Mouse (Mus musculus) embryonic facial prominence, embryonic 12.5 days (tissue): ENCODE data around the gene Gys1. TPM values are rescaled to one million over a fixed set of nuclear protein-coding genes. Genes with fewer than 3 reads are reported as not detected.
"Not testable (repeated sequence)": the region's sequence is repeated elsewhere in the genome, so short reads cannot be mapped to it uniquely, and the experiment has no call there.

ENCODE experiments used
- ATAC-seq: fragments of 200-750 bp; cut with Nextera tagmentation; 2 replicates; pipeline ENCODE4 v1.8.0; 2017; ENCODE audit not compliant: insufficient number of reproducible peaks, insufficient read depth, low FRiP score, low TSS enrichment
- H3K27ac ChIP-seq: fragments of 300-500 bp; sonication (generic); 2 replicates; pipeline ENCODE4 v1.5.1; 2016; ENCODE audit warnings: mild to moderate bottlenecking
- H3K27me3 ChIP-seq: fragments of 300-500 bp; sonication (generic); 2 replicates; pipeline ENCODE4 v1.6.1; 2016; ENCODE audit warnings: mild to moderate bottlenecking, moderate library complexity
- H3K36me3 ChIP-seq: fragments of 300-500 bp; sonication (generic); 2 replicates; pipeline ENCODE4 v1.6.1; 2016; ENCODE audit warnings: mild to moderate bottlenecking
- H3K4me1 ChIP-seq: fragments of 300-500 bp; sonication (generic); 2 replicates; pipeline ENCODE4 v1.6.1; 2016
- H3K4me2 ChIP-seq: fragments of 300-500 bp; sonication (generic); replicated peaks from 2 replicates; pipeline ENCODE4 v1.6.1; 2016; ENCODE audit warnings: mild to moderate bottlenecking, moderate library complexity
- H3K4me3 ChIP-seq: fragments of 300-500 bp; sonication (generic); 2 replicates; pipeline ENCODE4 v1.5.1; 2016; ENCODE audit warnings: mild to moderate bottlenecking
- H3K9ac ChIP-seq: fragments of 300-500 bp; sonication (generic); 2 replicates; pipeline ENCODE4 v1.6.1; 2016; ENCODE audit warnings: mild to moderate bottlenecking, moderate library complexity
- H3K9me3 ChIP-seq: fragments of 300-500 bp; sonication (generic); 2 replicates; pipeline ENCODE4 v1.6.1; 2016; ENCODE audit warnings: mild to moderate bottlenecking, moderate library complexity
- WGBS: fragments of 180-500 bp; shearing (Covaris S2); methylation state at CpG from one replicate; pipeline ENCODE4 v1.1.7; 2016; 5-methylcytosine and 5-hydroxymethylcytosine counted together
- polyA plus RNA-seq: library from polyadenylated mRNA; unstranded; fragments of >200 nt; fragmentation: Nextera tagmentation; extraction: Ambion mirVana; gene quantifications from 2 replicates; pipeline ENCODE4 v1.2.1, GENCODE M21; 2016

Gene Gys1
- polyA plus RNA-seq, 1 experiment from 2014 or later = 43.2 TPM

DNA sequence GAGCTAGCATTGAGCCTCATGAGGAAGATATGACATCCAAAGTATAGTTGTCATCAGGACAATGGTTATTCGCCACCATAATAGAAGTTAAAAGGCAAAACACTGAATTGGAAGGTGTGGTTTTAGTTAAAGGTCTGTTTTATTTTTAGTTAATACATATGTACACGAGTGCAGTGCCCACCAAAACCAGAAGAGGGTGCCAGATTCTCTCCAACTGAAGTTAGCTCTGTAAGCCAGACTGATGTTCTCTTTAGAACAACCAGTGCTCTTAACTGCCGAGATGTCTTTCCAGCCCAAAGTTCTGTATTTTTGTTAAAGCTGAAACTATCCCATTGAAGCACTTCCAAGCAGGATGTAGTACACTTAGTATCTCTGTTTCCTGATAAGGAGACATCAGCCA lies 36.2 kb downstream of the Gys1 start:
- Histone ChIP-seq H3K9me3 (no peaks in the 10 kb centered on the region), H3K4me1 (peaks cover 3% of the 10 kb centered on the region), H3K36me3 (no peaks in the 10 kb centered on the region), H3K9ac (no peak overlapping the region), H3K4me3 (no peak overlapping the region), H3K27ac (no peak overlapping the region), H3K27me3 (no peaks in the 10 kb centered on the region), H3K4me2 (no peak overlapping the region)
- 3% methylated on average over 3 of the region's 3 CpGs for WGBS
- no peak for ATAC-seq

- H3K27me3 ChIP-seq = no peaks in the 10 kb centered on the region
- H3K4me3 ChIP-seq = peak overlapping the region; percentile 17; the same call in 1 of the 2 replicates
- no peak for ATAC-seq
- no peaks in the 10 kb centered on the region for H3K9me3 ChIP-seq
- no peak overlapping the region for H3K27ac ChIP-seq
- peak overlapping the region; percentile 36 for H3K4me2 ChIP-seq
- H3K36me3 ChIP-seq = no peaks in the 10 kb centered on the region
- H3K4me1 ChIP-seq = no peaks in the 10 kb centered on the region
- 70% methylated on average over 16 of the region's 16 CpGs for WGBS
- H3K9ac ChIP-seq = no peak overlapping the region
Observed at GRCm38 (mm10) chr7:45475291-45475969, 40.8 kb downstream of the Gys1 start.

- WGBS = 61% methylated on average over 1 of the region's 1 CpGs
- no peak for ATAC-seq
- H3K4me2 ChIP-seq = no peak overlapping the region
Observed at GRCm38 (mm10) chr7:45476453-45476852, 41.8 kb downstream of the Gys1 start.

GRCm38 (mm10) chr7:45477003-45477402 lies 42.4 kb downstream of the Gys1 start:
- Histone ChIP-seq H3K9me3 (no peaks in the 10 kb centered on the region), H3K27me3 (no peaks in the 10 kb centered on the region), H3K36me3 (no peaks in the 10 kb centered on the region), H3K4me2 (no peak overlapping the region), H3K4me1 (no peaks in the 10 kb centered on the region), H3K4me3 (no peak overlapping the region), H3K9ac (no peak overlapping the region), H3K27ac (no peak overlapping the region)
- 12% methylated on average over 3 of the region's 3 CpGs for WGBS
- no peak for ATAC-seq

More at GRCm38 (mm10) chr7:45476453-45476852, 41.8 kb downstream of the Gys1 start:
- H3K9me3 ChIP-seq = no peaks in the 10 kb centered on the region
- no peaks in the 10 kb centered on the region for H3K36me3 ChIP-seq
- H3K4me1 ChIP-seq = no peaks in the 10 kb centered on the region
- no peak overlapping the region for H3K4me3 ChIP-seq
- no peak overlapping the region for H3K9ac ChIP-seq
- H3K27me3 ChIP-seq = no peaks in the 10 kb centered on the region
- H3K27ac ChIP-seq = no peak overlapping the region

DNA sequence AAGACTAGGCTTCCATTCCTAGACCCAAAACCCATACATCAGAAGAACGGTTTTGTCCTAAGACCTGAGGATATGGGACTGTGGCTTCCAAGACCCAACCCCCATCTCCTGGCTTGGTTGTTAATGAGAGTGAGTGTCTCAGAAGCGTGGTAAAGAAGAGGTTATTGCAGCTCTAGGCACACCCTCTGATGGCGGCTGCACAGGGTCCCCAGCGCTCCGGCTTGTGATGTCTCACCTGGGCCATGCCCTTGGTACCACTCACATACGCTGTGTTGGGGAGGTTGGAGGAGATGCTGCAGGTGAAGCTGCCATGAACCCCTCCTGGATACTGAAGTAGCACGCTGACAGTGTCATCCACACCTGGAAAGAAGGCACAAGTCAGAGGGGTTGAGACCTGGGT lies 44.1 kb downstream of the Gys1 start:
- ATAC-seq = no peak
- H3K9ac ChIP-seq = no peak overlapping the region
- 92% methylated on average over 7 of the region's 7 CpGs for WGBS

DNA sequence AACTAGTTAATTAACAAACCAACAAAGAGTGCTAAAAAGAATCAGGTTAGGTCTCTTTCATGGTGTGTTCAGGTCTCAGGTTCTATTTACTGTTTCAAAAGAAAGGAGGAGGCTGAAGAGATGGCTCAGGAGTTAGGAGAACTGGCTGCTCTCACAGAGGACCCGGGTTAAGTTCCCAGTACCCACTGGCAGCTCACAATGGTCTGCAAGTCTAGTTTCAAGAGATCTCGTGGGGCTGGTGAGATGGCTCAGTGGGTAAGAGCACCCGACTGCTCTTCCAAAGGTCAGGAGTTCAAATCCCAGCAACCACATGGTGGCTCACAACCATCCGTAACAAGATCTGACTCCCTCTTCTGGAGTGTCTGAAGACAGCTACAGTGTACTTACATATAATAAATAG lies 45.7 kb downstream of the Gys1 start:
- H3K9ac ChIP-seq, H3K4me3 ChIP-seq, H3K27me3 ChIP-seq, H3K9me3 ChIP-seq, H3K4me1 ChIP-seq, H3K4me2 ChIP-seq, H3K27ac ChIP-seq, ATAC-seq, H3K36me3 ChIP-seq: not testable (repeated sequence)
- 79% methylated on average over 4 of the region's 4 CpGs for WGBS

More for the DNA sequence above, 44.1 kb downstream of the Gys1 start:
- Histone ChIP-seq H3K36me3 (no peaks in the 10 kb centered on the region), H3K27ac (no peak overlapping the region), H3K4me3 (no peak overlapping the region), H3K27me3 (no peaks in the 10 kb centered on the region), H3K9me3 (no peaks in the 10 kb centered on the region), H3K4me1 (no peaks in the 10 kb centered on the region), H3K4me2 (no peak overlapping the region)

DNA sequence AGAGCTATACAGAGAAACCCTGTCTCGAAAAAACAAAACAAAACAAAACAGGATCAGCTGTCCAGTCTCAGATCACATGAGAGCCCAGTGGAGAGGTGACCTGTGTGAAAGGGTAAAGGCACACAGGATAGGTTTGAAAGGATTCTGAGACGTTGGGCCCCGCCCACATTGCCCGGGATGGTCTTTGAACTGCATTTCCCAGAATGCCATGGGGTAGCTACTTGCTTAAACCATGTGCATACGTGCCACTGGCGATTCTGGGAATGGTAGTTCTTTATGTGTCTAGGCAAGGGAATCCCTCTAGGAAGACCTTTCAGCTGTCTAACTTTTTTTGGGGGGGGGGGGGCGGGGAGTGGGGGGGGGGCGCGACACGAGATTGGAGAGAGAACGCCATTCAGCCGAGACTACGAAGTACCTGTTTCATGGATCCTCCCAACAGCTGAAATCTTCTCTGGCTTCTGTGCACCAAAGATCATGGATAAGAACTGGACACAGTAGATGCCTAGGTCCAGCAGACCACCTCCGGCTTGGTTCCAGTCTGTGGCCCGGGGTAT lies 46.8 kb downstream of the Gys1 start, which contains the start of gene Tulp2:
TSS of gene Tulp2 (plus strand) at position 504 of the 554 bp plus-strand sequence.
- H3K36me3 ChIP-seq = no peaks in the 10 kb centered on the region
- H3K4me3 ChIP-seq = no peak within 1 kb of the TSS
- H3K4me1 ChIP-seq = no peaks in the 10 kb centered on the region
- H3K27me3 ChIP-seq = no peaks in the 10 kb centered on the region
- no peak within 1 kb of the TSS for H3K9ac ChIP-seq
- WGBS = 55% methylated on average over 13 of the region's 15 CpGs
- H3K4me2 ChIP-seq = no peak within 1 kb of the TSS
- no peaks in the 10 kb centered on the region for H3K9me3 ChIP-seq
- peak; percentile 48; the same call in 1 of the 2 replicates for ATAC-seq
- H3K27ac ChIP-seq = no peak within 1 kb of the TSS

DNA sequence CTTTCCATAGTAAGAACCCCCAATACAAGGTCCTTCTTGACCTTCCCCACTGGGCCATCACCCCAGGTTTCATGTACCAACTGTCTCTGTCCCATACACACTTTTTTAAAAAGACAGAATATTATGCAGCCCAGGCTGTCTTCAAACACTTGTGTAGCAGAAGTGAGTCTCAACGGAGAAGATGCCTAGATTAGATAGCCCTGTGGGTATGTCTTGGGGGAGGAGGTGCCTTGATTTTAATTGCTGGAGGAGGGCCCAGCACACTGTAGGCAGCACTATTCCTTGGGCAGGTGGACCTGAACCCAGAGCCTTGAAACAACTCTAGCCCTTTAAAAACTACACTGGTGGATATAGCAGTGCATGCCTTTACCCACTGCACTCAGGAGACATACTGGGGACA lies 47.5 kb downstream of the Gys1 start:
- H3K36me3 ChIP-seq = no peaks in the 10 kb centered on the region
- no peak overlapping the region for H3K4me2 ChIP-seq
- no peaks in the 10 kb centered on the region for H3K27me3 ChIP-seq
- 83% methylated on average over 1 of the region's 1 CpGs for WGBS
- H3K27ac ChIP-seq = no peak overlapping the region
- H3K9ac ChIP-seq = no peak overlapping the region
- H3K4me3 ChIP-seq = no peak overlapping the region
- H3K9me3 ChIP-seq = no peaks in the 10 kb centered on the region
- no peaks in the 10 kb centered on the region for H3K4me1 ChIP-seq
- ATAC-seq = no peak

DNA sequence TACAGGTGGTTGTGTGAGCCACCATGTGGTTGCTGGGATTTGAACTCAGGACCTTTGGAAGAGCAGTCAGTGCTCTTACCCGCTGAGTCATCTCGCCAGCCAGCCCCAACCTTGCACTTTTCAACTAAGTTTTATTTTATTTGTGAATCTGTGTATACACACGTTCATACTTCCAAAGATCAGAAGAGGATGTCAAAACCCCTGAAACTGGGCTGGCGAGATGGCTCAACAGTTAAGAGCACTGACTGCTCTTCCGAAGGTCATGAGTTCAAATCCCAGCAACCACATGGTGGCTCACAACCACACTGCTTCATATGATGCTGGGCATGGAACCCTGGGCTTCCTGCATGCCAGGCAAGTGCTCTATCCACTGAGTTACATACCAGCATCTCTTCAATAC lies 50.3 kb downstream of the Gys1 start:
- not testable (repeated sequence) for H3K9ac ChIP-seq, H3K9me3 ChIP-seq, H3K36me3 ChIP-seq, H3K4me3 ChIP-seq, H3K27me3 ChIP-seq, H3K4me1 ChIP-seq, H3K27ac ChIP-seq, H3K4me2 ChIP-seq, ATAC-seq
- WGBS = 94% methylated on average over 5 of the region's 5 CpGs

DNA sequence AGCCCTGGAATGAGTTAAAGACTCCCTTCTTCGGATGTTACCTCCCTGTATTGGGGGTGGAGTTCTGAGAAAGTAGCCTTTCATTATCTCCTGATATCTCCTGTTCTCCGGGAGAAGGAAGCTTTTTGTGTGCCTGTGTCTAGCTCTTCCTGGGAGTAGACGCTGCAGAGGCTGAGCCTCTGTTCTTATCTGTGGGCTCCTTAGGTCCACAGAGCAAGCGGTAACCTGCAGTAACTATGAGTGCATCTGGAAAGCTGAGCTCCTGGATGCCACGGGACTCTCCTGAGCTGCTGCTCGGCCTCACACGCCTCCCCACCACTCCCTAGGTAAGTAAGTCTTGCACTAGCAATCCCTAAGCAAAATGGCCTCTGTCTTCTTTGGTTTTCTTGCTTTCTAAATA lies 51.5 kb downstream of the Gys1 start:
- WGBS = 72% methylated on average over 7 of the region's 7 CpGs
- H3K9ac ChIP-seq = no peak overlapping the region
- H3K27me3 ChIP-seq = no peaks in the 10 kb centered on the region
- H3K36me3 ChIP-seq = no peaks in the 10 kb centered on the region
- no peak overlapping the region for H3K4me3 ChIP-seq
- no peak overlapping the region for H3K27ac ChIP-seq
- H3K4me1 ChIP-seq = peaks cover 8% of the 10 kb centered on the region
- ATAC-seq = no peak
- no peak overlapping the region for H3K4me2 ChIP-seq
- no peaks in the 10 kb centered on the region for H3K9me3 ChIP-seq

GRCm38 (mm10) chr7:45486761-45487415 lies 52.2 kb downstream of the Gys1 start, which contains the start of gene Gm45808:
Gene Gm45808, minus strand, starts transcription at chr7:45486811.
- H3K27me3 ChIP-seq = no peaks in the 10 kb centered on the region
- H3K4me2 ChIP-seq = no peak within 1 kb of the TSS
- H3K27ac ChIP-seq = 0 out of 2 replicates have a peak within 1 kb of the TSS, but pooled peaks have one; percentile 30
- H3K9me3 ChIP-seq = no peaks in the 10 kb centered on the region
- H3K4me3 ChIP-seq = no peak within 1 kb of the TSS
- H3K36me3 ChIP-seq = peaks cover under 1% of the 10 kb centered on the region; the same call in 1 of the 2 replicates
- WGBS = 77% methylated on average over 12 of the region's 12 CpGs
- peaks cover 10% of the 10 kb centered on the region for H3K4me1 ChIP-seq
- no peak for ATAC-seq
- no peak within 1 kb of the TSS for H3K9ac ChIP-seq

DNA sequence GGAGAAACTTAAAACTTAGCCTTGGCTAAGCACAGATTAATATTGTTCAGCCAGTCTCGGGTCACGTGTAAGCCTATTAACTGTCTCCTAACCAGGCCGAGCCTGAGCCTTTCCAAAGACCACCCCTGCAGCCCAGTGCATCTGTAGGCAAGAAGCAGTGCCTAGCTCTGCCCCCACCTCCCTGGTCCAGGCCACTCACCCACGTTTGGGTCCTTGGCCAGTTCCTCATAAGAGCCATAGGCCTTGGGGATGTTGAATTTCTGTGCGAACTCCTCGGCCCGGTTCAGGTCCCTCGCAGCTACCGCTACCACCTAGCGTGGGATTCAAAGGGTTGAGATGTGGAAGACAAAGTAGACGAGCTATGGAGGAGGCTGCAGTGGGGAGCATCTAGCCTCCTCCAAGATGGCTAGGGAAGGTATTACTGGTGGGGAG lies 53.2 kb downstream of the Gys1 start:
- Histone ChIP-seq H3K36me3 (peaks cover 10% of the 10 kb centered on the region), H3K27me3 (no peaks in the 10 kb centered on the region), H3K27ac (peak overlapping the region; percentile 83), H3K9me3 (no peaks in the 10 kb centered on the region), H3K4me3 (peak overlapping the region; percentile 42), H3K4me1 (peaks cover 10% of the 10 kb centered on the region), H3K9ac (peak overlapping the region; percentile 53; the same call in 1 of the 2 replicates), H3K4me2 (peak overlapping the region; percentile 61)
- ATAC-seq = 0 out of 2 replicates have a peak, but pooled peaks have one; percentile 18
- WGBS = 22% methylated on average over 11 of the region's 11 CpGs
